Mouse (Mus musculus): Measurements from ENCODE around the gene Dimt1.

DNA sequence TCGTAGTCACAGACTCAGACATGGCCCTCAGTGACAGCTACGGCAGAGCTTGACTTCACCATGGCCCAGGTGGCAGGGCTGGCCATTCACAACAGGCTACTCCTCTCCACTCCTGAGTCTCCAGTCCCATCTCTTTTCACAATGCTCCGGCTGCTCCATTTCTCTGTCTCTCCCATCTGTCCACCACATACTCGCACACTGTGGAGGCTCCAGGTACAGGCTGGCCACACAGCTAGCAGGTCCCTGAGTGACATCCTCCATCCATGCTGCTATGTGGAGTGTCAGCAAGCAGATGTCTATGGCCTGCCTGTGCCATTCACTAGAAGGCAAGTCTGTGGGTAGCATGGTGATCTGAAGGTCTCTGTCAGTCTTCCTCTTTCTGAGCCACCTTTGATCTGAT, 39.7 kb upstream of the Dimt1 start:
- TF ChIP-seq CTCF (IDR thresholded peaks at IDR 0.05; ENCODE audit: extremely low read depth, insufficient read depth, insufficient read length, insufficient replicate concordance) (no peak), POLR2A (IDR thresholded peaks at IDR 0.05; ENCODE audit: low read depth, low read length) (no peak)

All from spleen, adult 2 months (tissue).